Mouse (Mus musculus) CD4-positive helper T cell, adult 2 months (primary cell): ENCODE results near the gene Sema3d.

Experiments used
- DNase-seq: peaks from one replicate; pipeline ENCODE4 v3.0.0-alpha.2; 2012; ENCODE audit warnings: low read depth, missing footprints, low spot score

The Sema3d gene

GRCm38 (mm10) chr5:12634227-12634980 is 251.2 kb downstream of the Sema3d start:
- no peak for DNase-seq

- no peak for DNase-seq
Measured at GRCm38 (mm10) chr5:12637763-12638468, 254.7 kb downstream of the Sema3d start.
